In the genomic region with DNA sequence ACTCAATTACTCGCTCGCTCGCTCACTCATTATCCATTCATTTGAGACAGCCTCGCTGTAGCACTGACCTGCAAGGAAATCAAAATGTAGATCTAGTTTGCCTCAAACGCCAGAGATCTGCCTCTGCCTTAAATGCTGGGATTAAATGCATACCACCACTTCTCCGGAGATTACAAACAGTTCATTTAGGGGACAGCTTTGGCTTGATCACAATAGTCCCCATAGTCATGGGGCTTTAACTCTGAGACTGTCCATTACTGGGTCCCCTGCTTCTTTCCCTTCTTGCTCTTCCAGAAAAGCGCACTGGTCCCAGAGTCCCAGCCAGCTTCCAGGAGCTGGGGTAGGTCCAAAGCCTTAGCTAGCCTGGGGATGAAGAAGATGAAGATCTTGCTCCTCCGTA, we compare ENCODE assay signal across 8 mouse cellular contexts. TPM values are rescaled to one million over a fixed set of nuclear protein-coding genes. Genes with fewer than 3 reads are reported as not detected.
A peak's percentile ranks its signal among the peaks of the same experiment; 100 is the strongest.
DNase-seq lines count a peak whose midpoint lies in the region; ATAC-seq and TF ChIP-seq lines count a peak whose summit lies in the region.

Gene AI854703 (plus strand): TSS at position 301 of the 400 bp plus-strand sequence.

- peak within 1 kb of the TSS; percentile 20; the same call in 1 of the 2 replicates for H3K4me3 ChIP-seq in liver, adult 2 months (ENCODE audit: insufficient read depth, low read depth, low read length)
- H3K4me3 ChIP-seq in forebrain, embryonic 10.5 days: peak within 1 kb of the TSS; percentile 58
- peak within 1 kb of the TSS; percentile 35 for H3K4me3 ChIP-seq in neural tube, embryonic 12.5 days

- no peaks in the 10 kb centered on the region for H3K9me3 ChIP-seq in forebrain, embryonic 10.5 days
- H3K9me3 ChIP-seq in neural tube, embryonic 12.5 days: no peaks in the 10 kb centered on the region

- peak within 1 kb of the TSS; percentile 78 for H3K4me2 ChIP-seq in neural tube, embryonic 12.5 days (replicated peaks)

- no peaks in the 10 kb centered on the region for H3K4me1 ChIP-seq in liver, adult 2 months (ENCODE audit: control insufficient read depth, insufficient read depth, low read length)
- H3K4me1 ChIP-seq in forebrain, embryonic 10.5 days: peaks cover 31% of the 10 kb centered on the region
- peaks cover 15% of the 10 kb centered on the region for H3K4me1 ChIP-seq in neural tube, embryonic 12.5 days

- TF ChIP-seq POLR2A in liver, adult 2 months (IDR thresholded peaks at IDR 0.05; ENCODE audit: extremely low read depth, insufficient read depth, low read length): no peak

- H3K27ac ChIP-seq in liver, adult 2 months (replicated peaks; ENCODE audit: insufficient read depth, low read depth, low read length): no peak within 1 kb of the TSS
- peak within 1 kb of the TSS; percentile 63 for H3K27ac ChIP-seq in forebrain, embryonic 10.5 days
- H3K27ac ChIP-seq in neural tube, embryonic 12.5 days: no peak within 1 kb of the TSS

- H3K36me3 ChIP-seq in liver, adult 2 months (ENCODE audit: control insufficient read depth, insufficient read depth, low read length): no peaks in the 10 kb centered on the region
- H3K36me3 ChIP-seq in forebrain, embryonic 10.5 days (replicated peaks): peaks cover 4% of the 10 kb centered on the region
- no peaks in the 10 kb centered on the region; the same call in 1 of the 2 replicates for H3K36me3 ChIP-seq in neural tube, embryonic 12.5 days

- H3K79me2 ChIP-seq in liver, adult 2 months (ENCODE audit: control insufficient read depth, insufficient read depth, low read length): no peaks in the 10 kb centered on the region

- H3K9ac ChIP-seq in liver, adult 2 months (ENCODE audit: low read depth, low read length): no peak within 1 kb of the TSS
- H3K9ac ChIP-seq in neural tube, embryonic 12.5 days: peak within 1 kb of the TSS; percentile 52

- 65% methylated on average over 8 of the region's 8 CpGs for WGBS in liver, adult 2 months
- WGBS in forebrain, embryonic 10.5 days: 22% methylated on average over 8 of the region's 8 CpGs
- 32% methylated on average over 8 of the region's 8 CpGs for WGBS in neural tube, embryonic 12.5 days

- peaks cover 12% of the 10 kb centered on the region for H3K27me3 ChIP-seq in liver, adult 2 months (ENCODE audit: control insufficient read depth, insufficient read depth, low read length)
- peaks cover 66% of the 10 kb centered on the region for H3K27me3 ChIP-seq in forebrain, embryonic 10.5 days (ENCODE audit: poor library complexity, severe bottlenecking)
- H3K27me3 ChIP-seq in neural tube, embryonic 12.5 days (replicated peaks): peaks cover 42% of the 10 kb centered on the region

- ATAC-seq in neural tube, embryonic 12.5 days (ENCODE audit: low FRiP score, low read depth): no peak
- ATAC-seq in erythroid progenitor cell, adult 5-6 weeks (replicated peaks; ENCODE audit: low FRiP score, poor library complexity, severe bottlenecking): no peak
- ATAC-seq in megakaryocyte-erythroid progenitor cell, adult 5-6 weeks (replicated peaks; ENCODE audit: low FRiP score, low TSS enrichment, poor library complexity, severe bottlenecking): no peak
- ATAC-seq in megakaryocyte progenitor cell, adult 5-6 weeks (replicated peaks; ENCODE audit: poor library complexity): no peak

- DNase-seq in liver, adult 2 months (ENCODE audit: extremely low read depth, low read depth, low spot score): no peak
- no peak for DNase-seq in liver
- no peak for DNase-seq in forebrain, embryonic 10.5 days (ENCODE audit: extremely low spot score, low spot score)
- DNase-seq in layer of hippocampus, postnatal 25 days (ENCODE audit: extremely low spot score in 1 of 2, low spot score in 1 of 2): no peak

- no peak for TF ChIP-seq CTCF in liver, adult 2 months (IDR thresholded peaks at IDR 0.05; ENCODE audit: low read depth, low read length)

RNA-seq across cellular contexts. Expression of gene AI854703, which starts in this region (rescaled TPM):
- total RNA-seq in liver, adult 2 months (2014; rRNA removed): under 0.01 TPM in 2 replicates
- polyA plus RNA-seq in liver, adult 2 months (2012; rRNA removed): 0.06 and 0.10 TPM in 2 replicates
- polyA plus RNA-seq in forebrain, embryonic 10.5 days (2016; fragmentation: Nextera tagmentation; extraction: Ambion mirVana): 0.46 and 0.83 TPM in 2 replicates
- 10 to 100 TPM; 12.7 to 14.4 TPM for total RNA-seq in layer of hippocampus, postnatal 25 days (2021)
- polyA plus RNA-seq in neural tube, embryonic 12.5 days (2016; fragmentation: Nextera tagmentation; extraction: Ambion mirVana): 4.1 and 4.6 TPM in 2 replicates
- total RNA-seq in erythroid progenitor cell, adult 5-6 weeks (2015; ENCODE audit: low replicate concordance): not detected in 2 replicates
- total RNA-seq in erythroid progenitor cell, adult 5-6 weeks (2017; ENCODE audit: low replicate concordance): not detected in 2 replicates
- total RNA-seq in megakaryocyte-erythroid progenitor cell, adult 5-6 weeks (2014; fragmentation: Nextera tagmentation): 1.9 and 4.2 TPM in 2 replicates
- 1.4 and 3.0 TPM in 2 replicates for total RNA-seq in megakaryocyte-erythroid progenitor cell, adult 5-6 weeks (2017)
- total RNA-seq in megakaryocyte progenitor cell, adult 5-6 weeks (2015): 0.07 and 0.64 TPM in 2 replicates
- total RNA-seq in megakaryocyte progenitor cell, adult 5-6 weeks (2017): 0.08 and 0.61 TPM in 2 replicates
